Mouse (Mus musculus) thymus, postnatal 10 days (tissue): ENCODE measurements around the gene Pdpk1.
A peak's percentile ranks its signal among the peaks of the same experiment; 100 is the strongest.

Source experiments
- DNase-seq, 2 experiments: peaks; one replicate each; pipeline ENCODE4 v3.0.0; 2021; ENCODE audit warnings: low spot score in 2 of 2

Pdpk1 gene

GRCm38 (mm10) chr17:24150824-24151223 is at the start of gene Pdpk1:
Gene Pdpk1 (minus strand): TSS chr17:24150924.
- DNase-seq: no peak

GRCm38 (mm10) chr17:24199741-24200140 is 49.0 kb upstream of the Pdpk1 start:
- no peak for DNase-seq

GRCm38 (mm10) chr17:24199252-24199651 is 48.5 kb upstream of the Pdpk1 start:
- no peak for DNase-seq

GRCm38 (mm10) chr17:24197032-24197824 is 46.5 kb upstream of the Pdpk1 start:
- DNase-seq: no peak

- no peak for DNase-seq
Observed at GRCm38 (mm10) chr17:24195349-24195748, 44.6 kb upstream of the Pdpk1 start.

GRCm38 (mm10) chr17:24193769-24194168 is 43.0 kb upstream of the Pdpk1 start:
- no peak for DNase-seq

- no peak for DNase-seq
Observed at GRCm38 (mm10) chr17:24193268-24193667, 42.5 kb upstream of the Pdpk1 start.

GRCm38 (mm10) chr17:24192848-24193247 is 42.1 kb upstream of the Pdpk1 start:
- no peak for DNase-seq

- DNase-seq: no peak
Observed at GRCm38 (mm10) chr17:24191481-24191880, 40.8 kb upstream of the Pdpk1 start.

GRCm38 (mm10) chr17:24190934-24191333 is 40.2 kb upstream of the Pdpk1 start:
- no peak for DNase-seq

GRCm38 (mm10) chr17:24174259-24174658 is 23.5 kb upstream of the Pdpk1 start:
- no peak for DNase-seq

- DNase-seq: peak; percentile 46 to 82
Observed at GRCm38 (mm10) chr17:24173423-24173822, 22.7 kb upstream of the Pdpk1 start.

GRCm38 (mm10) chr17:24171738-24172137 is 21.0 kb upstream of the Pdpk1 start:
- DNase-seq: no peak

GRCm38 (mm10) chr17:24170729-24171128 is 20.0 kb upstream of the Pdpk1 start:
- DNase-seq: no peak

- DNase-seq: no peak
Observed at GRCm38 (mm10) chr17:24170125-24170524, 19.4 kb upstream of the Pdpk1 start.

GRCm38 (mm10) chr17:24169317-24170065 is 18.8 kb upstream of the Pdpk1 start, which contains the start of gene Atp6v0c:
Gene Atp6v0c (minus strand): TSS chr17:24169702.
- peak; percentile 93 to 94 for DNase-seq

GRCm38 (mm10) chr17:24168590-24169277 is 18.0 kb upstream of the Pdpk1 start:
- peak; percentile 67 to 74 for DNase-seq

- no peak for DNase-seq
Observed at GRCm38 (mm10) chr17:24167891-24168505, 17.3 kb upstream of the Pdpk1 start.

GRCm38 (mm10) chr17:24167120-24167519 is 16.4 kb upstream of the Pdpk1 start:
- DNase-seq: no peak

- DNase-seq: no peak
Observed at GRCm38 (mm10) chr17:24164566-24165259, 14.0 kb upstream of the Pdpk1 start.
